Mouse (Mus musculus) heart, embryonic 16.5 days (tissue): ENCODE results near the gene Pom121. TPM values are rescaled to one million over a fixed set of nuclear protein-coding genes. Genes with fewer than 3 reads are reported as not detected.

Experiments used
- ATAC-seq: fragments of 200-750 bp; cut with Nextera tagmentation; replicated peaks from 2 replicates; pipeline ENCODE4 v1.8.0; 2017; ENCODE audit warnings: moderate number of reproducible peaks; ENCODE audit not compliant: insufficient read depth, low FRiP score; ENCODE audit errors: extremely low read depth
- H3K27ac ChIP-seq: fragments of 300-500 bp; sonication (generic); 2 replicates; pipeline ENCODE4 v1.5.1; 2014; ENCODE audit warnings: mild to moderate bottlenecking, low read length, control low read depth, moderate library complexity
- H3K27me3 ChIP-seq: fragments of 300-500 bp; sonication (generic); 2 replicates; pipeline ENCODE4 v1.6.1; 2014; ENCODE audit warnings: low read length, mixed read lengths; ENCODE audit not compliant: control insufficient read depth, insufficient read depth
- H3K36me3 ChIP-seq: fragments of 300-500 bp; sonication (generic); 2 replicates; pipeline ENCODE4 v1.6.1; 2014; ENCODE audit not compliant: control insufficient read depth, insufficient read depth
- H3K4me1 ChIP-seq: fragments of 300-500 bp; sonication (generic); 2 replicates; pipeline ENCODE4 v1.6.1; 2014; ENCODE audit warnings: low read length, mixed read lengths; ENCODE audit not compliant: control insufficient read depth, insufficient read depth
- H3K4me2 ChIP-seq: fragments of 300-500 bp; sonication (generic); 2 replicates; pipeline ENCODE4 v1.6.1; 2014; ENCODE audit warnings: low read depth, mild to moderate bottlenecking, control low read depth, low read length
- H3K4me3 ChIP-seq: fragments of 300-500 bp; sonication (generic); 2 replicates; pipeline ENCODE4 v1.5.1; 2014; ENCODE audit warnings: mild to moderate bottlenecking, control low read depth, low read length
- H3K9ac ChIP-seq: fragments of 300-500 bp; sonication (generic); 2 replicates; pipeline ENCODE4 v1.6.1; 2014; ENCODE audit warnings: low read length, control low read depth
- H3K9me3 ChIP-seq: fragments of 300-500 bp; sonication (generic); replicated peaks from 2 replicates; pipeline ENCODE4 v1.6.1; 2016; ENCODE audit warnings: low read length; ENCODE audit not compliant: control insufficient read depth
- WGBS: fragments of 180-500 bp; shearing (Covaris S2); extraction: QIAGEN DNeasy Blood & Tissue Kit; methylation state at CpG from one replicate; pipeline ENCODE4 v1.1.7; 2014; 5-methylcytosine and 5-hydroxymethylcytosine counted together
- polyA plus RNA-seq: library from polyadenylated mRNA; unstranded; fragments of >200 nt; fragmentation: Nextera tagmentation; extraction: Ambion mirVana; gene quantifications from 2 replicates; pipeline ENCODE4 v1.2.1, GENCODE M21; 2015

The Pom121 gene
- polyA plus RNA-seq, result 7.4 and 7.6 TPM in 2 replicates

- Histone ChIP-seq H3K27ac (peak within 1 kb of the TSS; percentile 82), H3K4me2 (peak within 1 kb of the TSS; percentile 88), H3K4me3 (peak within 1 kb of the TSS; percentile 84), H3K9ac (peak within 1 kb of the TSS; percentile 98), H3K36me3 (peaks cover 17% of the 10 kb centered on the region), H3K27me3 (no peaks in the 10 kb centered on the region), H3K9me3 (no peaks in the 10 kb centered on the region), H3K4me1 (peaks cover 13% of the 10 kb centered on the region)
- peak; percentile 90 for ATAC-seq
- under 1% methylated on average over 98 of the region's 110 CpGs for WGBS
Observed at GRCm38 (mm10) chr5:135394004-135394823, at the start of gene Pom121. Gene Pom121 (minus strand): TSS chr5:135394546.

- WGBS, result 52% methylated on average over 7 of the region's 7 CpGs
- H3K36me3 ChIP-seq, result peaks cover 20% of the 10 kb centered on the region
- ATAC-seq, result peak; percentile 55; the same call in 1 of the 2 replicates
Observed at GRCm38 (mm10) chr5:135442430-135442829, 48.1 kb upstream of the Pom121 start.

GRCm38 (mm10) chr5:135435039-135435438 is 40.7 kb upstream of the Pom121 start:
- no peak overlapping the region for H3K27ac ChIP-seq
- H3K27me3 ChIP-seq, result no peaks in the 10 kb centered on the region
- H3K9me3 ChIP-seq, result peaks cover 7% of the 10 kb centered on the region
- no peak overlapping the region for H3K4me2 ChIP-seq
- no peak overlapping the region for H3K4me3 ChIP-seq
- no peak overlapping the region for H3K9ac ChIP-seq
- peaks cover 32% of the 10 kb centered on the region for H3K36me3 ChIP-seq
- 93% methylated on average over 10 of the region's 10 CpGs for WGBS
- H3K4me1 ChIP-seq, result peaks cover 5% of the 10 kb centered on the region
- no peak for ATAC-seq

More at GRCm38 (mm10) chr5:135442430-135442829, 48.1 kb upstream of the Pom121 start:
- H3K9me3 ChIP-seq, result no peaks in the 10 kb centered on the region
- H3K9ac ChIP-seq, result no peak overlapping the region
- no peaks in the 10 kb centered on the region for H3K27me3 ChIP-seq
- H3K27ac ChIP-seq, result peak overlapping the region; percentile 67
- peaks cover 15% of the 10 kb centered on the region for H3K4me1 ChIP-seq
- H3K4me2 ChIP-seq, result no peak overlapping the region
- H3K4me3 ChIP-seq, result no peak overlapping the region

- H3K4me2 ChIP-seq, result no peak overlapping the region
- 95% methylated on average over 4 of the region's 4 CpGs for WGBS
Observed at GRCm38 (mm10) chr5:135433861-135434260, 39.5 kb upstream of the Pom121 start.

GRCm38 (mm10) chr5:135431111-135431510 is 36.8 kb upstream of the Pom121 start:
- peaks cover 7% of the 10 kb centered on the region for H3K9me3 ChIP-seq
- peaks cover 50% of the 10 kb centered on the region for H3K36me3 ChIP-seq
- peaks cover 5% of the 10 kb centered on the region for H3K4me1 ChIP-seq
- no peak overlapping the region for H3K9ac ChIP-seq
- 42% methylated on average over 6 of the region's 6 CpGs for WGBS
- H3K4me3 ChIP-seq, result no peak overlapping the region
- no peaks in the 10 kb centered on the region for H3K27me3 ChIP-seq
- H3K27ac ChIP-seq, result peak overlapping the region; percentile 67
- no peak for ATAC-seq
- no peak overlapping the region for H3K4me2 ChIP-seq

More at GRCm38 (mm10) chr5:135433861-135434260, 39.5 kb upstream of the Pom121 start:
- H3K36me3 ChIP-seq, result peaks cover 35% of the 10 kb centered on the region
- H3K4me1 ChIP-seq, result peaks cover 5% of the 10 kb centered on the region
- H3K27ac ChIP-seq, result no peak overlapping the region
- H3K27me3 ChIP-seq, result no peaks in the 10 kb centered on the region
- no peak for ATAC-seq
- H3K9me3 ChIP-seq, result peaks cover 7% of the 10 kb centered on the region
- no peak overlapping the region for H3K9ac ChIP-seq
- H3K4me3 ChIP-seq, result no peak overlapping the region

- Histone ChIP-seq H3K27ac (no peak overlapping the region), H3K9me3 (peaks cover under 1% of the 10 kb centered on the region), H3K27me3 (no peaks in the 10 kb centered on the region), H3K36me3 (peaks cover 48% of the 10 kb centered on the region), H3K4me1 (peaks cover 5% of the 10 kb centered on the region), H3K4me3 (no peak overlapping the region), H3K9ac (no peak overlapping the region), H3K4me2 (no peak overlapping the region)
- ATAC-seq, result no peak
- 69% methylated on average over 5 of the region's 5 CpGs for WGBS
Observed at GRCm38 (mm10) chr5:135428786-135429185, 34.4 kb upstream of the Pom121 start.

GRCm38 (mm10) chr5:135410266-135410665 is 15.9 kb upstream of the Pom121 start:
- ATAC-seq, result no peak
- Histone ChIP-seq H3K4me3 (no peak overlapping the region), H3K4me1 (no peaks in the 10 kb centered on the region), H3K36me3 (peaks cover 24% of the 10 kb centered on the region), H3K27ac (no peak overlapping the region), H3K27me3 (no peaks in the 10 kb centered on the region), H3K9ac (no peak overlapping the region), H3K4me2 (no peak overlapping the region), H3K9me3 (no peaks in the 10 kb centered on the region)
- WGBS, result 88% methylated on average over 9 of the region's 9 CpGs

GRCm38 (mm10) chr5:135408114-135408513 is 13.8 kb upstream of the Pom121 start:
- no peaks in the 10 kb centered on the region for H3K4me1 ChIP-seq
- H3K4me2 ChIP-seq, result no peak overlapping the region
- no peak for ATAC-seq
- H3K4me3 ChIP-seq, result no peak overlapping the region
- H3K9ac ChIP-seq, result no peak overlapping the region
- no peaks in the 10 kb centered on the region for H3K27me3 ChIP-seq
- H3K27ac ChIP-seq, result no peak overlapping the region
- peaks cover 11% of the 10 kb centered on the region; the same call in 1 of the 2 replicates for H3K36me3 ChIP-seq
- WGBS, result 80% methylated on average over 4 of the region's 4 CpGs
- no peaks in the 10 kb centered on the region for H3K9me3 ChIP-seq

- no peak for ATAC-seq
Observed at GRCm38 (mm10) chr5:135405437-135405836, 11.1 kb upstream of the Pom121 start.

More at GRCm38 (mm10) chr5:135405437-135405836, 11.1 kb upstream of the Pom121 start:
- Histone ChIP-seq H3K27ac (no peak overlapping the region), H3K9me3 (peaks cover 2% of the 10 kb centered on the region; the same call in 1 of the 2 replicates), H3K27me3 (no peaks in the 10 kb centered on the region), H3K9ac (no peak overlapping the region), H3K36me3 (0 out of 2 replicates have a peak, but pooled peaks cover 5% of the 10 kb centered on the region), H3K4me3 (no peak overlapping the region), H3K4me1 (no peaks in the 10 kb centered on the region), H3K4me2 (no peak overlapping the region)
- WGBS, result 88% methylated on average over 9 of the region's 9 CpGs
